Mouse (Mus musculus): ENCODE results near the gene Fbxw24.
"Not testable (repeated sequence)": the region's sequence is repeated elsewhere in the genome, so short reads cannot be mapped to it uniquely, and the experiment has no call there.

Fbxw24 gene

DNA sequence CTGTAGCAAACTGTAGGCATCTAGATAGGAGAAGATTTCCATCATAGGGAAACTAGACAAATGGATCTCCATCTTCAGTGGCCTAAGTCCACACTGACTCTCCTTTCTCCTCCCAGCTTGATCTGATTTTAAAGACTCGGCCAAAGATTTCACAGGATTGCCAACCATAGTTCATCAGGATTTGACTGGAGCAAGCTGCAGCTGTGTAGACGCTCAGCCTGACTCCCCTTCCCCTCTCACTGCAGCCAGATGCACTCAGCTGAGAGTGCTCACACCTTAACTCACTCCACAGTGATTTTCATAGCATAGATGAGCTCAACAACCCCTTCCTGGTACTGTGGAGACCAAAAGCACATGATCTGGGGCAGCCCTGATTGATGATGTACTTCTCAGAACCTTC is at the start of gene Fbxw24:
Fbxw24 (minus strand) TSS at position 101 of the 400 bp plus-strand sequence.
- not testable (repeated sequence) for DNase-seq

DNA sequence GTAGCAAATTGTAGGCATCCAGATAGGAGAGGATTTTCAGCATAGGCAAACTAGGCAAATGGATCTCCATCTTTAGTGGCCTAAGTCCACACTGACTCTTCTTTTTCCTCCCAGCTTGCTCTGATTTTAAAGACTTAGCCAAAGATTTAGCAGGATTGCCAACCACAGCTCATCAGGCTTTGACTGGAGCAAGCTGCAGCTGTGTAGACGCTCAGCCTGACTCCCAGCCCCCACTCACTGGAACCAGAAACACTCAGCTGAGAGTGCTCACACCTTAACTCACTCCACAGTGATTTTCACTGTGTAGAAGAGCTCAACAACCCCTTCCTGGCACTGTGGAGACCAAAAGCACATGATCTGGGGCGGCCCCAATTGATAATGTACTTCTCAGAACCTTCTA is 38.7 kb upstream of the Fbxw24 start, which contains the start of gene Fbxw25:
Fbxw25 (minus strand) TSS at position 101 of the 400 bp plus-strand sequence.
- DNase-seq, result not testable (repeated sequence)

DNA sequence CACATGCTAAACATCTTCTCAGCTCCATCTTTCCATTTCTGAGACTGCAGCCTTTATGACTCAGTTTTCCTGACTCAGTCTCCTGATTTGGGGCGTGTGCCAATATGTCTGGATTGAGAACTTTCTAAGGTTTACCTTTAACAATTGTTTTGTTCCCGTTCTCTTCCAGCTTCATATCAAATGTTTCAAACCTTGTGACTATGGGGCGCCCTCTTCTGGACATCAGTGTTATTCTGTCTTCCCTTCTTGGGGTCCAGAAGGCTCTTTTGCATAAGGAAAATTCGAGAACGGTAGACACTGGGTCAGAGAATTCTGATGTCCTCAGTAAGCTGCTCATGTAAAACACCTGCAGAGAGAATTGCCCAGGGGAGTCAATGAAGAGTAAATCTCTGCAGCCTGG is 19.0 kb downstream of the Fbxw24 start:
- DNase-seq, result peak; percentile 10

DNA sequence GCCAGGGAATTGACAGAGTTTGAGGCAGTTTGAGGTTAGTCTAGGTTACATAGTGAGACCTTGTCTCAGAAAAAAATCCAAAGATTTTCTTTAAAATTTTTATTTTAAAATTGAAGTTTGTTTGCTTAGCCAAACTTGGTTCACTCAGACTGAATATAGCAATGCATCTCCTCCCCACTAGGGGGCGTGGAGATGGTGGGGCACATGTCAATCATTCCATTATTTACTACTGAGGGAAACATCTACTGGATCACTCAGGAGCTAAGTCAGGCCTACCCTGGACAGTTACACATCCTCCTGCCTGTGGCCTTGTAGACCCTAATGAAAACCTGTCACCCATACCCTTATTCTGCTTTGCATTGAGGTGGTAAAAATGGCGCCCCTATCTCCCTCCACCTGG is 23.7 kb downstream of the Fbxw24 start:
- DNase-seq, result not testable (repeated sequence)

DNA sequence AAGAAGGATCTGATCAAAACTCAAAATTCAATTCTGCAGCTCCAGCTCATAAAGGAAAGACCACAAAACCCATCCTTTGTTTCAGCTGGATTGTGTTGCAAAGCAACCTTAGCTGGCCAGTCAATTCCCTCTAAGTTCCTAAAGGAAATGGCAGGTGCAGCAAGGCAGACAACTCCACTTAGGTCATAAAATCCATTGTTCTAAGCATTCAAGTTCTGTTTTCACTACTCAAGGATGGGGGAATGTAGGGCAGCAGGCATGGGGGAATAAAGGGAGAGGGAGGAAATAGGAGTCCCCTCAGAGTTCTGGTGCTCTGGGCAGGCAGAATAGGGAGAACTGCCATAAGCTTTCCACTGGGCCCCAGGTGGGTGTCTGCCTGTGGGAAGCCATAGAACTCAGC is 28.6 kb downstream of the Fbxw24 start:
- no peak for DNase-seq

DNA sequence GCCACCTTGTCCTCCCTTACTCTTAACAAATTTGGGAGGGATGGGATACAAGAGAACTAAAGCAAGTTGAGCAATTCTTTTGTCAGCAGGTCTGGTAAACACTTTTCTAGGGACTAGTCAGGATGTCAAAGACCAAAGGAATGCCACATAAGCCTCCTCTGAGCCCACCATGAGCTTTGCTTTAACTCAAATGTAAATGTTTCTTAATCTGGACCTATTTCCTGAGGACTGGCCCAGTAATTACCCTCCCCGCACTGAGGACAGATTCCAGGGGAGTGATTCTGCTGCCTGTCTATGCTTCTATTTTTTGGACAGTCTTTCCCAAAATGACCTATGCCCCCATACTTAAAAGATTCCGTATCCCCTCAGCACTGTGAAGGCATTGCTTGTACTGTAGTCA is 31.0 kb downstream of the Fbxw24 start:
- no peak for DNase-seq

DNA sequence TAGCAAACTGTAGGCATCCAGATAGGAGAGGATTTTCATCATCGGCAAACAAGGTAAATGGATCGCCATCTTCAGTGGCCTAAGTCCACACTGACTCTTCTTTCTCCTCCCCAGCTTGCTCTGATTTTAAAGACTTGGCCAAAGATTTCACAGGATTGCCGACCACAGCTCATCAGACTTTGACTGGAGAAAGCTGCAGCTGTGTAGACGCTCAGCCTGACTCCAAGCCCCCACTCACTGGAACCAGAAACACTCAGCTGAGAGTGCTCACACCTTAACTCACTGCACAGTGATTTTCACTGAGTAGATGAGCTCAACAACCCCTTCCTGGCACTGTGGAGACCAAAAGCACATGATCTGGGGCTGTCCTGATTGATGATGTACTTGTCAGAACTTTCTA is 57.7 kb downstream of the Fbxw24 start, which contains the start of gene Fbxw15:
Fbxw15 (minus strand) TSS at position 101 of the 400 bp plus-strand sequence.
- not testable (repeated sequence) for DNase-seq

DNA sequence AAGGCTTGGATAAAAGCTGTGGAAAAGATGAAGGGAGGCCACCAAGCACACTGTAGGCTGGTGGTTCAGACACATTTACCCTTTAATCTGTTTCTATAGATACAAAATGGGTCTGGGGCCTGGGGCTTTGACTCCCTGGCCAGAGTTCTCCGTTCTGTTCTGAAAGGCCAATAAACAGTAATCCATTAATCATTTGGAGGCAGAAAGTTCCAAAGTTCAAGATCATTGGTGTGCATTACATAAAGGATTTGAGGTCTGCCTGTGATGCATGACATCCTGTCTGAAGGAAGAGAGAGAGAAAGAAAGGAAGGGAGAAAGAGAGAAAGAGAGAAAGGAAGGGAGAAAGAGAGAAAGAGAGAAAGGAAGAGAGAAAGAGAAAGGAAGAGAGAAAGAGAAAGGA is 60.3 kb downstream of the Fbxw24 start:
- no peak for DNase-seq

DNA sequence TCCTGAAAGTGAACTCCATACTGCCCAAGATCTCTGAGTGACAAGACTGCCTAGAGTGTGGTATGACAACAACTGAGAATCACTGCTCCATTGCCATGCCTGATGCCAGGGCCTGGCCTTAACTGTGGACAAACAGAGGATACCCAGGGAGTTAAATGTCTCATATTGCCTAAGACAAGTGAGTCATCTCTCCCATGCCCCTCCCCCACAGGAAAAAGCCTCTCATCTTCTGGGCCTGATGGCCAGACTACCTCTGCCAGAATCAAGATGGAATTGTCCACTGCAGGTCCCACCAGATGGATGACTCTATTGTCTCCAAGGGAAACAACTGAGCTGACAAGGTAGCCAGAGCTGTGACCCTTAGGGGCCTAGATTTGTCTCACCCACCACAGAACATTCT is 63.8 kb downstream of the Fbxw24 start:
- DNase-seq, result not testable (repeated sequence)

DNA sequence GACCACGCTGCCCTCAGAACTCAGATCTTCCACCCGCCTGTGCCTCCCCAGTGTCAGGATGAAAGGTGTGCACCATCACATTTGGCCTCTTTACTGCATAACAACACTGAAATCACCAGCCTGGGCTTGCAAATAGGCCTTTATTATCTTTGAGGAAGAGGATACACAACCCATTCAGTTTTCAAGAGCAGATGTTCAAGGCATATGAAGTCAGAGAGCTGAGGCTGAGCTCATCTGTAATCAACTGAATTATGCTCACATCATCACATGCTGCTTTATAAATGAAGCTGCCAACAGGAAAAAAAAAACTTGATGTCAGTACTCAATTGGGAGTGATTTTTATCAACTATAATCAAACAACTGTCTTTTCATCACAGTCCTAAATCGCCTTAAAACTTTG is 73.4 kb downstream of the Fbxw24 start:
- DNase-seq, result no peak
